Mouse (Mus musculus): ENCODE measurements at regions not wholly inside any gene's neighbourhood (a gene's known extent, or its start where the extent isn't known, plus 50 kb on each side); places are given as distances from the start of the nearest gene placed in this dataset.

- H3K27ac ChIP-seq (ENCODE audit: low read length) = no peak overlapping the region
- no peak overlapping the region for H3K4me2 ChIP-seq (replicated peaks; ENCODE audit: low read depth, low read length)
- H3K27me3 ChIP-seq (ENCODE audit: control insufficient read depth, insufficient read depth, low read length) = no peaks in the 10 kb centered on the region
- H3K4me1 ChIP-seq (ENCODE audit: control insufficient read depth, insufficient read depth, low read length) = peaks cover 8% of the 10 kb centered on the region
- WGBS = 92% methylated on average over 2 of the region's 2 CpGs
- no peak overlapping the region for H3K9ac ChIP-seq (replicated peaks; ENCODE audit: low read depth, low read length)
- no peaks in the 10 kb centered on the region for H3K9me3 ChIP-seq (ENCODE audit: control insufficient read depth, low read depth, low read length)
- H3K4me3 ChIP-seq (ENCODE audit: low read depth, low read length) = no peak overlapping the region
- no peak for ATAC-seq (ENCODE audit: insufficient number of reproducible peaks, insufficient read depth, low FRiP score, low read depth)
- H3K36me3 ChIP-seq (ENCODE audit: control insufficient read depth, insufficient read depth, low read length) = no peaks in the 10 kb centered on the region
Observed at GRCm38 (mm10) chr10:111790911-111791310, 181.6 kb upstream of the Krr1 start.

GRCm38 (mm10) chr10:111795056-111795455 is 177.4 kb upstream of the Krr1 start:
- WGBS = 47% methylated on average over 5 of the region's 5 CpGs
- H3K9me3 ChIP-seq (ENCODE audit: control insufficient read depth, low read depth, low read length) = no peaks in the 10 kb centered on the region
- ATAC-seq (ENCODE audit: insufficient number of reproducible peaks, insufficient read depth, low FRiP score, low read depth) = no peak
- no peak overlapping the region for H3K4me3 ChIP-seq (ENCODE audit: low read depth, low read length)
- no peaks in the 10 kb centered on the region for H3K36me3 ChIP-seq (ENCODE audit: control insufficient read depth, insufficient read depth, low read length)
- H3K4me1 ChIP-seq (ENCODE audit: control insufficient read depth, insufficient read depth, low read length) = peaks cover 10% of the 10 kb centered on the region
- no peaks in the 10 kb centered on the region for H3K27me3 ChIP-seq (ENCODE audit: control insufficient read depth, insufficient read depth, low read length)
- no peak overlapping the region for H3K9ac ChIP-seq (replicated peaks; ENCODE audit: low read depth, low read length)
- no peak overlapping the region for H3K27ac ChIP-seq (ENCODE audit: low read length)
- no peak overlapping the region for H3K4me2 ChIP-seq (replicated peaks; ENCODE audit: low read depth, low read length)

- 0 out of 2 replicates have a peak, but pooled peaks have one; percentile 37 for ATAC-seq (ENCODE audit: insufficient number of reproducible peaks, insufficient read depth, low FRiP score, low read depth)
- 34% methylated on average over 3 of the region's 3 CpGs for WGBS
Observed at GRCm38 (mm10) chr10:111795756-111796155, 176.7 kb upstream of the Krr1 start.

GRCm38 (mm10) chr10:111798851-111799281 is 173.6 kb upstream of the Krr1 start:
- Histone ChIP-seq H3K9ac (replicated peaks; ENCODE audit: low read depth, low read length) (no peak overlapping the region), H3K27ac (ENCODE audit: low read length) (no peak overlapping the region), H3K27me3 (ENCODE audit: control insufficient read depth, insufficient read depth, low read length) (no peaks in the 10 kb centered on the region), H3K36me3 (ENCODE audit: control insufficient read depth, insufficient read depth, low read length) (no peaks in the 10 kb centered on the region), H3K4me2 (replicated peaks; ENCODE audit: low read depth, low read length) (no peak overlapping the region), H3K9me3 (ENCODE audit: control insufficient read depth, low read depth, low read length) (no peaks in the 10 kb centered on the region), H3K4me3 (ENCODE audit: low read depth, low read length) (no peak overlapping the region), H3K4me1 (ENCODE audit: control insufficient read depth, insufficient read depth, low read length) (peaks cover 23% of the 10 kb centered on the region)
- ATAC-seq (ENCODE audit: insufficient number of reproducible peaks, insufficient read depth, low FRiP score, low read depth) = no peak
- 78% methylated on average over 7 of the region's 7 CpGs for WGBS

More at GRCm38 (mm10) chr10:111795756-111796155, 176.7 kb upstream of the Krr1 start:
- Histone ChIP-seq H3K9me3 (ENCODE audit: control insufficient read depth, low read depth, low read length) (no peaks in the 10 kb centered on the region), H3K36me3 (ENCODE audit: control insufficient read depth, insufficient read depth, low read length) (no peaks in the 10 kb centered on the region), H3K27ac (ENCODE audit: low read length) (no peak overlapping the region), H3K4me3 (ENCODE audit: low read depth, low read length) (no peak overlapping the region), H3K4me1 (ENCODE audit: control insufficient read depth, insufficient read depth, low read length) (peaks cover 10% of the 10 kb centered on the region), H3K27me3 (ENCODE audit: control insufficient read depth, insufficient read depth, low read length) (no peaks in the 10 kb centered on the region), H3K4me2 (replicated peaks; ENCODE audit: low read depth, low read length) (no peak overlapping the region), H3K9ac (replicated peaks; ENCODE audit: low read depth, low read length) (no peak overlapping the region)

- Histone ChIP-seq H3K9me3 (ENCODE audit: control insufficient read depth, low read depth, low read length) (no peaks in the 10 kb centered on the region), H3K4me1 (ENCODE audit: control insufficient read depth, insufficient read depth, low read length) (peaks cover 21% of the 10 kb centered on the region), H3K4me3 (ENCODE audit: low read depth, low read length) (no peak overlapping the region), H3K4me2 (replicated peaks; ENCODE audit: low read depth, low read length) (no peak overlapping the region), H3K9ac (replicated peaks; ENCODE audit: low read depth, low read length) (no peak overlapping the region), H3K36me3 (ENCODE audit: control insufficient read depth, insufficient read depth, low read length) (no peaks in the 10 kb centered on the region), H3K27me3 (ENCODE audit: control insufficient read depth, insufficient read depth, low read length) (no peaks in the 10 kb centered on the region), H3K27ac (ENCODE audit: low read length) (no peak overlapping the region)
- 63% methylated on average over 14 of the region's 14 CpGs for WGBS
- no peak for ATAC-seq (ENCODE audit: insufficient number of reproducible peaks, insufficient read depth, low FRiP score, low read depth)
Observed at GRCm38 (mm10) chr10:111799850-111800589, 172.4 kb upstream of the Krr1 start.

GRCm38 (mm10) chr10:111800590-111800935 is 171.9 kb upstream of the Krr1 start:
- Histone ChIP-seq H3K27ac (ENCODE audit: low read length) (no peak overlapping the region), H3K36me3 (ENCODE audit: control insufficient read depth, insufficient read depth, low read length) (no peaks in the 10 kb centered on the region), H3K4me2 (replicated peaks; ENCODE audit: low read depth, low read length) (no peak overlapping the region), H3K9ac (replicated peaks; ENCODE audit: low read depth, low read length) (no peak overlapping the region), H3K4me3 (ENCODE audit: low read depth, low read length) (no peak overlapping the region), H3K9me3 (ENCODE audit: control insufficient read depth, low read depth, low read length) (no peaks in the 10 kb centered on the region), H3K4me1 (ENCODE audit: control insufficient read depth, insufficient read depth, low read length) (peaks cover 17% of the 10 kb centered on the region), H3K27me3 (ENCODE audit: control insufficient read depth, insufficient read depth, low read length) (no peaks in the 10 kb centered on the region)
- 75% methylated on average over 3 of the region's 3 CpGs for WGBS
- ATAC-seq (ENCODE audit: insufficient number of reproducible peaks, insufficient read depth, low FRiP score, low read depth) = no peak

GRCm38 (mm10) chr10:111801021-111801793 is 171.3 kb upstream of the Krr1 start:
- no peak for ATAC-seq (ENCODE audit: insufficient number of reproducible peaks, insufficient read depth, low FRiP score, low read depth)
- H3K4me2 ChIP-seq (replicated peaks; ENCODE audit: low read depth, low read length) = no peak overlapping the region
- H3K27ac ChIP-seq (ENCODE audit: low read length) = no peak overlapping the region
- H3K4me1 ChIP-seq (ENCODE audit: control insufficient read depth, insufficient read depth, low read length) = peaks cover 13% of the 10 kb centered on the region
- no peaks in the 10 kb centered on the region for H3K27me3 ChIP-seq (ENCODE audit: control insufficient read depth, insufficient read depth, low read length)
- no peak overlapping the region for H3K9ac ChIP-seq (replicated peaks; ENCODE audit: low read depth, low read length)
- H3K4me3 ChIP-seq (ENCODE audit: low read depth, low read length) = no peak overlapping the region
- no peaks in the 10 kb centered on the region for H3K9me3 ChIP-seq (ENCODE audit: control insufficient read depth, low read depth, low read length)
- no peaks in the 10 kb centered on the region for H3K36me3 ChIP-seq (ENCODE audit: control insufficient read depth, insufficient read depth, low read length)
- 31% methylated on average over 12 of the region's 12 CpGs for WGBS

GRCm38 (mm10) chr10:111801794-111802359 is 170.6 kb upstream of the Krr1 start:
- H3K27me3 ChIP-seq (ENCODE audit: control insufficient read depth, insufficient read depth, low read length) = no peaks in the 10 kb centered on the region
- no peak overlapping the region for H3K4me2 ChIP-seq (replicated peaks; ENCODE audit: low read depth, low read length)
- no peaks in the 10 kb centered on the region for H3K36me3 ChIP-seq (ENCODE audit: control insufficient read depth, insufficient read depth, low read length)
- WGBS = 41% methylated on average over 12 of the region's 12 CpGs
- H3K27ac ChIP-seq (ENCODE audit: low read length) = no peak overlapping the region
- no peak for ATAC-seq (ENCODE audit: insufficient number of reproducible peaks, insufficient read depth, low FRiP score, low read depth)
- H3K9ac ChIP-seq (replicated peaks; ENCODE audit: low read depth, low read length) = no peak overlapping the region
- no peaks in the 10 kb centered on the region for H3K9me3 ChIP-seq (ENCODE audit: control insufficient read depth, low read depth, low read length)
- no peak overlapping the region for H3K4me3 ChIP-seq (ENCODE audit: low read depth, low read length)
- H3K4me1 ChIP-seq (ENCODE audit: control insufficient read depth, insufficient read depth, low read length) = peaks cover 13% of the 10 kb centered on the region

Data from stomach, embryonic 14.5 days (tissue).